Mouse (Mus musculus): ENCODE data around the gene Bloc1s5.

- TF ChIP-seq CTCF (IDR thresholded peaks at IDR 0.05; ENCODE audit: insufficient read depth, low read length) (no peak), POLR2A (IDR thresholded peaks at IDR 0.05; ENCODE audit: borderline replicate concordance, extremely low read depth, low read depth, low read length) (no peak)
These were observed 41.8 kb downstream of the Bloc1s5 start for GRCm38 (mm10) chr13:38593114-38593513.

All from lung, adult 2 months (tissue).